Mouse (Mus musculus) midbrain, embryonic 16.5 days (tissue): Measurements from ENCODE around the gene Chrnb1. TPM values are rescaled to one million over a fixed set of nuclear protein-coding genes. Genes with fewer than 3 reads are reported as not detected.
A peak's percentile ranks its signal among the peaks of the same experiment; 100 is the strongest.

Experiments
- ATAC-seq: fragments of 200-750 bp; cut with Nextera tagmentation; 2 replicates; pipeline ENCODE4 v1.8.0; 2017; ENCODE audit warnings: moderate TSS enrichment
- H3K27ac ChIP-seq: fragments of 300-500 bp; sonication (generic); 2 replicates; pipeline ENCODE4 v1.5.1; 2014; ENCODE audit warnings: mild to moderate bottlenecking, low read length, mixed read lengths
- H3K27me3 ChIP-seq: fragments of 300-500 bp; sonication (generic); 2 replicates; pipeline ENCODE4 v1.6.1; 2014; ENCODE audit warnings: low read depth, low read length, mixed read lengths; ENCODE audit not compliant: control insufficient read depth, insufficient read depth
- H3K36me3 ChIP-seq: fragments of 300-500 bp; sonication (generic); 2 replicates; pipeline ENCODE4 v1.6.1; 2014; ENCODE audit warnings: mild to moderate bottlenecking, low read length, moderate library complexity, mixed read lengths; ENCODE audit not compliant: control insufficient read depth, insufficient read depth
- H3K4me1 ChIP-seq: fragments of 300-500 bp; sonication (generic); 2 replicates; pipeline ENCODE4 v1.6.1; 2014; ENCODE audit warnings: mild to moderate bottlenecking, low read length, mixed read lengths; ENCODE audit not compliant: control insufficient read depth, insufficient read depth
- H3K4me2 ChIP-seq: fragments of 300-500 bp; sonication (generic); 2 replicates; pipeline ENCODE4 v1.6.1; 2014; ENCODE audit warnings: mild to moderate bottlenecking, low read length, mixed read lengths
- H3K4me3 ChIP-seq: fragments of 300-500 bp; sonication (generic); 2 replicates; pipeline ENCODE4 v1.5.1; 2014; ENCODE audit warnings: low read depth, mild to moderate bottlenecking, low read length, moderate library complexity, mixed read lengths
- H3K9ac ChIP-seq: fragments of 300-500 bp; sonication (generic); 2 replicates; pipeline ENCODE4 v1.6.1; 2014; ENCODE audit warnings: low read depth, low read length, mixed read lengths
- H3K9me3 ChIP-seq: fragments of 300-500 bp; sonication (generic); replicated peaks from 2 replicates; pipeline ENCODE4 v1.6.1; 2014; ENCODE audit warnings: mild to moderate bottlenecking, low read length, mixed read lengths; ENCODE audit not compliant: control insufficient read depth, poor library complexity, severe bottlenecking
- WGBS: fragments of 180-500 bp; shearing (Covaris S2); extraction: QIAGEN DNeasy Blood & Tissue Kit; methylation state at CpG from one replicate; pipeline ENCODE4 v1.1.7; 2014; 5-methylcytosine and 5-hydroxymethylcytosine counted together
- polyA plus RNA-seq: library from polyadenylated mRNA; unstranded; fragments of >200 nt; fragmentation: Nextera tagmentation; extraction: Ambion mirVana; gene quantifications from 2 replicates; pipeline ENCODE4 v1.2.1, GENCODE M21; 2015

Chrnb1 gene
- polyA plus RNA-seq, 1 experiment from 2014 or later = 1.6 TPM

- no peak; the same call in 1 of the 2 replicates for ATAC-seq
- Histone ChIP-seq H3K9ac (peak overlapping the region; percentile 96), H3K9me3 (no peaks in the 10 kb centered on the region), H3K27me3 (no peaks in the 10 kb centered on the region), H3K4me2 (peak overlapping the region; percentile 68), H3K27ac (peak overlapping the region; percentile 86), H3K4me1 (peaks cover 23% of the 10 kb centered on the region), H3K36me3 (no peaks in the 10 kb centered on the region), H3K4me3 (peak overlapping the region; percentile 89)
- WGBS = 63% methylated on average over 13 of the region's 13 CpGs
Measured at GRCm38 (mm10) chr11:69766872-69767624, 28.7 kb downstream of the Chrnb1 start.

- peak overlapping the region; percentile 89 for H3K4me3 ChIP-seq
- peak overlapping the region; percentile 96 for H3K9ac ChIP-seq
- ATAC-seq = peak; percentile 82
- H3K4me1 ChIP-seq = peaks cover 23% of the 10 kb centered on the region
- H3K36me3 ChIP-seq = no peaks in the 10 kb centered on the region
- H3K4me2 ChIP-seq = peak overlapping the region; percentile 68
- under 1% methylated on average over 37 of the region's 37 CpGs for WGBS
- peak overlapping the region; percentile 86 for H3K27ac ChIP-seq
- H3K27me3 ChIP-seq = no peaks in the 10 kb centered on the region
- no peaks in the 10 kb centered on the region for H3K9me3 ChIP-seq
Measured at GRCm38 (mm10) chr11:69766126-69766609, 29.6 kb downstream of the Chrnb1 start.

- peak; percentile 68 for ATAC-seq
- Histone ChIP-seq H3K9me3 (no peaks in the 10 kb centered on the region), H3K4me3 (peak within 1 kb of the TSS; percentile 89), H3K4me2 (peak within 1 kb of the TSS; percentile 68), H3K27ac (peak within 1 kb of the TSS; percentile 86), H3K36me3 (no peaks in the 10 kb centered on the region), H3K27me3 (no peaks in the 10 kb centered on the region), H3K9ac (peak within 1 kb of the TSS; percentile 96), H3K4me1 (peaks cover 25% of the 10 kb centered on the region)
- 19% methylated on average over 31 of the region's 55 CpGs for WGBS
Measured at GRCm38 (mm10) chr11:69765221-69766125, 30.3 kb downstream of the Chrnb1 start, which contains the start of gene Zbtb4. Gene Zbtb4, plus strand, starts transcription at chr11:69765912.

- no peak for ATAC-seq
- Histone ChIP-seq H3K27me3 (no peaks in the 10 kb centered on the region), H3K4me2 (no peak overlapping the region), H3K9me3 (no peaks in the 10 kb centered on the region), H3K27ac (no peak overlapping the region), H3K4me1 (peaks cover 35% of the 10 kb centered on the region), H3K4me3 (no peak overlapping the region), H3K36me3 (no peaks in the 10 kb centered on the region), H3K9ac (no peak overlapping the region)
- 74% methylated on average over 7 of the region's 7 CpGs for WGBS
Measured at GRCm38 (mm10) chr11:69763551-69763950, 32.2 kb downstream of the Chrnb1 start.

GRCm38 (mm10) chr11:69761868-69762267, 33.9 kb downstream of the Chrnb1 start, which contains the start of gene Slc35g3:
Gene Slc35g3, minus strand, starts transcription at chr11:69761968.
- Histone ChIP-seq H3K27ac (peak within 1 kb of the TSS; percentile 99), H3K9ac (no peak within 1 kb of the TSS), H3K36me3 (no peaks in the 10 kb centered on the region), H3K4me1 (peaks cover 29% of the 10 kb centered on the region), H3K4me2 (no peak within 1 kb of the TSS), H3K4me3 (no peak within 1 kb of the TSS), H3K9me3 (no peaks in the 10 kb centered on the region), H3K27me3 (no peaks in the 10 kb centered on the region)
- 81% methylated on average over 1 of the region's 1 CpGs for WGBS
- ATAC-seq = no peak

GRCm38 (mm10) chr11:69760901-69761200, 34.9 kb downstream of the Chrnb1 start:
- no peak overlapping the region for H3K4me2 ChIP-seq
- no peaks in the 10 kb centered on the region for H3K27me3 ChIP-seq
- no peak for ATAC-seq
- H3K27ac ChIP-seq = peak overlapping the region; percentile 99
- H3K36me3 ChIP-seq = no peaks in the 10 kb centered on the region
- no peak overlapping the region for H3K9ac ChIP-seq
- WGBS = 96% methylated on average over 7 of the region's 7 CpGs
- H3K4me3 ChIP-seq = no peak overlapping the region
- H3K9me3 ChIP-seq = no peaks in the 10 kb centered on the region
- peaks cover 36% of the 10 kb centered on the region for H3K4me1 ChIP-seq

- H3K4me3 ChIP-seq = peak overlapping the region; percentile 53
- H3K9me3 ChIP-seq = no peaks in the 10 kb centered on the region
- peak overlapping the region; percentile 99 for H3K27ac ChIP-seq
- peaks cover 38% of the 10 kb centered on the region for H3K4me1 ChIP-seq
- peak overlapping the region; percentile 81 for H3K4me2 ChIP-seq
- no peak for ATAC-seq
- 75% methylated on average over 14 of the region's 14 CpGs for WGBS
- H3K9ac ChIP-seq = peak overlapping the region; percentile 77
- no peaks in the 10 kb centered on the region for H3K36me3 ChIP-seq
- H3K27me3 ChIP-seq = no peaks in the 10 kb centered on the region
Measured at GRCm38 (mm10) chr11:69760160-69760900, 35.4 kb downstream of the Chrnb1 start.

- Histone ChIP-seq H3K4me2 (peak overlapping the region; percentile 81), H3K9ac (peak overlapping the region; percentile 77), H3K27ac (peak overlapping the region; percentile 99), H3K4me1 (peaks cover 40% of the 10 kb centered on the region), H3K4me3 (peak overlapping the region; percentile 53), H3K9me3 (no peaks in the 10 kb centered on the region), H3K36me3 (no peaks in the 10 kb centered on the region), H3K27me3 (no peaks in the 10 kb centered on the region)
- ATAC-seq = peak; percentile 88
- WGBS = under 1% methylated on average over 37 of the region's 37 CpGs
Measured at GRCm38 (mm10) chr11:69758971-69759721, 36.6 kb downstream of the Chrnb1 start.
